Mouse (Mus musculus) forebrain, postnatal 0 days (tissue): ENCODE measurements around the gene Dscaml1. TPM values are rescaled to one million over a fixed set of nuclear protein-coding genes. Genes with fewer than 3 reads are reported as not detected.
A peak's percentile ranks its signal among the peaks of the same experiment; 100 is the strongest.

ENCODE experiments used
- ATAC-seq: fragments of 200-750 bp; cut with Nextera tagmentation; 2 replicates; pipeline ENCODE4 v1.8.0; 2017; ENCODE audit warnings: mild to moderate bottlenecking, moderate library complexity
- DNase-seq: peaks from one replicate; pipeline ENCODE4 v3.0.0-alpha.2; 2015
- H3K27ac ChIP-seq: fragments of 300-500 bp; sonication (generic); 2 replicates; pipeline ENCODE4 v1.5.1; 2014; ENCODE audit warnings: low read depth, mild to moderate bottlenecking, antibody characterized with exemption, low read length, moderate library complexity, mixed read lengths
- H3K27me3 ChIP-seq: fragments of 300-500 bp; sonication (generic); 2 replicates; pipeline ENCODE4 v1.6.1; 2014; ENCODE audit warnings: mild to moderate bottlenecking, low read length, mixed read lengths; ENCODE audit not compliant: insufficient read depth
- H3K36me3 ChIP-seq: fragments of 300-500 bp; sonication (generic); 2 replicates; pipeline ENCODE4 v1.6.1; 2014; ENCODE audit warnings: mild to moderate bottlenecking, moderate library complexity; ENCODE audit not compliant: insufficient read depth
- H3K4me1 ChIP-seq: fragments of 300-500 bp; sonication (generic); 2 replicates; pipeline ENCODE4 v1.6.1; 2014; ENCODE audit warnings: antibody characterized with exemption; ENCODE audit not compliant: insufficient read depth
- H3K4me2 ChIP-seq: fragments of 300-500 bp; sonication (generic); 2 replicates; pipeline ENCODE4 v1.6.1; 2014; ENCODE audit warnings: low read depth, mild to moderate bottlenecking, moderate library complexity
- H3K4me3 ChIP-seq: fragments of 300-500 bp; sonication (generic); 2 replicates; pipeline ENCODE4 v1.5.1; 2014; ENCODE audit warnings: low read depth, low read length, mixed read lengths
- H3K9ac ChIP-seq: fragments of 300-500 bp; sonication (generic); 2 replicates; pipeline ENCODE4 v1.6.1; 2014; ENCODE audit warnings: mild to moderate bottlenecking
- H3K9me3 ChIP-seq: fragments of 300-500 bp; sonication (generic); 2 replicates; pipeline ENCODE4 v1.6.1; 2016; ENCODE audit warnings: low read length
- CTCF ChIP-seq: sonication (generic); IDR thresholded peaks from 2 replicates; pipeline ENCODE4 v1.5.1; 2016; ENCODE audit warnings: antibody characterized with exemption, control low read depth, low read depth
- WGBS: fragments of 180-500 bp; shearing (Covaris S2); extraction: QIAGEN DNeasy Blood & Tissue Kit; methylation state at CpG from one replicate; pipeline ENCODE4 v1.1.7; 2014; 5-methylcytosine and 5-hydroxymethylcytosine counted together
- polyA plus RNA-seq: library from polyadenylated mRNA; unstranded; fragments of >200 nt; fragmentation: Nextera tagmentation; extraction: Ambion mirVana; gene quantifications from 2 replicates; pipeline ENCODE4 v1.2.1, GENCODE M21; 2015
- total RNA-seq: library from RNA; depleted of rRNA; stranded (reverse); fragments of >200 nt; gene quantifications from 2 replicates; pipeline ENCODE4 v1.2.3, GENCODE M21; 2014

The Dscaml1 gene
- total and polyA plus RNA-seq, 2 experiments from 2014 or later, result 19.6 to 42.6 TPM

GRCm38 (mm10) chr9:45494889-45495288 is 68.5 kb downstream of the Dscaml1 start:
- Histone ChIP-seq H3K9me3 (no peaks in the 10 kb centered on the region), H3K36me3 (no peaks in the 10 kb centered on the region), H3K4me3 (no peak overlapping the region), H3K4me1 (no peaks in the 10 kb centered on the region), H3K9ac (no peak overlapping the region), H3K4me2 (no peak overlapping the region), H3K27ac (no peak overlapping the region), H3K27me3 (no peaks in the 10 kb centered on the region)
- no peak for DNase-seq
- TF ChIP-seq CTCF, result no peak
- ATAC-seq, result no peak
- 97% methylated on average over 3 of the region's 3 CpGs for WGBS

- H3K9me3 ChIP-seq, result no peaks in the 10 kb centered on the region
- DNase-seq, result no peak
- WGBS, result 97% methylated on average over 3 of the region's 3 CpGs
- H3K36me3 ChIP-seq, result no peaks in the 10 kb centered on the region
- no peaks in the 10 kb centered on the region for H3K27me3 ChIP-seq
- H3K27ac ChIP-seq, result no peak overlapping the region
- H3K4me3 ChIP-seq, result no peak overlapping the region
- H3K4me2 ChIP-seq, result no peak overlapping the region
- no peak for TF ChIP-seq CTCF
- ATAC-seq, result no peak
- no peaks in the 10 kb centered on the region for H3K4me1 ChIP-seq
- H3K9ac ChIP-seq, result no peak overlapping the region
Observed at GRCm38 (mm10) chr9:45496340-45496739, 69.9 kb downstream of the Dscaml1 start.

GRCm38 (mm10) chr9:45496944-45497343 is 70.5 kb downstream of the Dscaml1 start:
- TF ChIP-seq CTCF, result no peak
- no peaks in the 10 kb centered on the region for H3K36me3 ChIP-seq
- no peak overlapping the region for H3K4me2 ChIP-seq
- no peaks in the 10 kb centered on the region for H3K9me3 ChIP-seq
- no peak overlapping the region for H3K4me3 ChIP-seq
- H3K9ac ChIP-seq, result no peak overlapping the region
- no peak overlapping the region for H3K27ac ChIP-seq
- DNase-seq (no peak), ATAC-seq (no peak)
- no peaks in the 10 kb centered on the region for H3K27me3 ChIP-seq
- 83% methylated on average over 1 of the region's 1 CpGs for WGBS
- H3K4me1 ChIP-seq, result no peaks in the 10 kb centered on the region

GRCm38 (mm10) chr9:45499267-45499666 is 72.8 kb downstream of the Dscaml1 start:
- H3K4me3 ChIP-seq, result no peak overlapping the region
- H3K4me2 ChIP-seq, result no peak overlapping the region
- H3K27ac ChIP-seq, result no peak overlapping the region
- peak; percentile 23; the same call in 1 of the 2 replicates for ATAC-seq
- WGBS, result 52% methylated on average over 10 of the region's 10 CpGs
- no peak for DNase-seq
- TF ChIP-seq CTCF, result no peak
- H3K9me3 ChIP-seq, result no peaks in the 10 kb centered on the region
- no peak overlapping the region for H3K9ac ChIP-seq
- H3K36me3 ChIP-seq, result no peaks in the 10 kb centered on the region
- no peaks in the 10 kb centered on the region for H3K27me3 ChIP-seq
- no peaks in the 10 kb centered on the region for H3K4me1 ChIP-seq

- DNase-seq (no peak), ATAC-seq (no peak)
- TF ChIP-seq CTCF, result no peak
- no peak overlapping the region for H3K4me2 ChIP-seq
- WGBS, result 79% methylated on average over 3 of the region's 3 CpGs
- H3K9ac ChIP-seq, result no peak overlapping the region
- no peak overlapping the region for H3K4me3 ChIP-seq
- no peaks in the 10 kb centered on the region for H3K36me3 ChIP-seq
- peaks cover 3% of the 10 kb centered on the region; the same call in 1 of the 2 replicates for H3K4me1 ChIP-seq
- H3K27me3 ChIP-seq, result no peaks in the 10 kb centered on the region
- H3K9me3 ChIP-seq, result no peaks in the 10 kb centered on the region
- no peak overlapping the region for H3K27ac ChIP-seq
Observed at GRCm38 (mm10) chr9:45500071-45500595, 73.7 kb downstream of the Dscaml1 start.

- Histone ChIP-seq H3K27me3 (no peaks in the 10 kb centered on the region), H3K4me2 (no peak overlapping the region), H3K9ac (no peak overlapping the region), H3K9me3 (no peaks in the 10 kb centered on the region), H3K27ac (no peak overlapping the region), H3K4me3 (no peak overlapping the region), H3K36me3 (no peaks in the 10 kb centered on the region), H3K4me1 (peaks cover 3% of the 10 kb centered on the region; the same call in 1 of the 2 replicates)
- 41% methylated on average over 5 of the region's 5 CpGs for whole genome bisulfite sequencing
- no peak for DNase-seq
- ATAC-seq, result no peak
- no peak for TF ChIP-seq CTCF
Observed at GRCm38 (mm10) chr9:45501295-45501927, 75.0 kb downstream of the Dscaml1 start.

- no peak for DNase-seq
- Histone ChIP-seq H3K9me3 (no peaks in the 10 kb centered on the region), H3K4me3 (no peak overlapping the region), H3K36me3 (no peaks in the 10 kb centered on the region), H3K27ac (peak overlapping the region; percentile 21; the same call in 1 of the 2 replicates), H3K27me3 (no peaks in the 10 kb centered on the region), H3K4me1 (peaks cover 3% of the 10 kb centered on the region; the same call in 1 of the 2 replicates), H3K4me2 (no peak overlapping the region), H3K9ac (no peak overlapping the region; the same call in 1 of the 2 replicates)
- no peak for TF ChIP-seq CTCF
- peak; percentile 57; the same call in 1 of the 2 replicates for ATAC-seq
- 10% methylated on average over 14 of the region's 14 CpGs for WGBS
Observed at GRCm38 (mm10) chr9:45501963-45502641, 75.7 kb downstream of the Dscaml1 start.
